Mouse (Mus musculus): Measurements from ENCODE around the gene Elmo1. TPM values are rescaled to one million over a fixed set of nuclear protein-coding genes. Genes with fewer than 3 reads are reported as not detected.

Gene Elmo1
- polyA plus RNA-seq, 1 experiment = 56.1 TPM

GRCm38 (mm10) chr13:20365828-20366593, 275.6 kb downstream of the Elmo1 start:
- H3K27ac ChIP-seq (ENCODE audit: insufficient read depth, low read length) = no peak overlapping the region
- no peak overlapping the region for H3K4me3 ChIP-seq (ENCODE audit: insufficient read depth, low read length)
- TF ChIP-seq POLR2A (IDR thresholded peaks at IDR 0.05; ENCODE audit: extremely low read depth, insufficient read depth, low read length) (no peak), CTCF (IDR thresholded peaks at IDR 0.05; ENCODE audit: extremely low read depth, insufficient read depth, low read length) (no peak)
- no peaks in the 10 kb centered on the region for H3K4me1 ChIP-seq (ENCODE audit: control insufficient read depth, insufficient read depth, low read length)

- Histone ChIP-seq H3K4me1 (ENCODE audit: control insufficient read depth, insufficient read depth, low read length) (peaks cover 3% of the 10 kb centered on the region; the same call in 1 of the 2 replicates), H3K27ac (ENCODE audit: insufficient read depth, low read length) (no peak overlapping the region), H3K4me3 (ENCODE audit: insufficient read depth, low read length) (no peak overlapping the region)
- TF ChIP-seq POLR2A (IDR thresholded peaks at IDR 0.05; ENCODE audit: extremely low read depth, insufficient read depth, low read length) (no peak), CTCF (IDR thresholded peaks at IDR 0.05; ENCODE audit: extremely low read depth, insufficient read depth, low read length) (no peak)
Measured at GRCm38 (mm10) chr13:20370036-20370802, 279.8 kb downstream of the Elmo1 start.

- peaks cover 3% of the 10 kb centered on the region; the same call in 1 of the 2 replicates for H3K4me1 ChIP-seq (ENCODE audit: control insufficient read depth, insufficient read depth, low read length)
- H3K4me3 ChIP-seq (ENCODE audit: insufficient read depth, low read length) = no peak overlapping the region
- no peak for TF ChIP-seq POLR2A (IDR thresholded peaks at IDR 0.05; ENCODE audit: extremely low read depth, insufficient read depth, low read length)
- no peak overlapping the region for H3K27ac ChIP-seq (ENCODE audit: insufficient read depth, low read length)
Measured at GRCm38 (mm10) chr13:20371501-20371900, 281.1 kb downstream of the Elmo1 start.

GRCm38 (mm10) chr13:20372335-20372734, 281.9 kb downstream of the Elmo1 start:
- TF ChIP-seq POLR2A (IDR thresholded peaks at IDR 0.05; ENCODE audit: extremely low read depth, insufficient read depth, low read length) (no peak), CTCF (IDR thresholded peaks at IDR 0.05; ENCODE audit: extremely low read depth, insufficient read depth, low read length) (no peak)
- H3K27ac ChIP-seq (ENCODE audit: insufficient read depth, low read length) = no peak overlapping the region
- peaks cover 3% of the 10 kb centered on the region; the same call in 1 of the 2 replicates for H3K4me1 ChIP-seq (ENCODE audit: control insufficient read depth, insufficient read depth, low read length)
- no peak overlapping the region for H3K4me3 ChIP-seq (ENCODE audit: insufficient read depth, low read length)

- H3K4me3 ChIP-seq (ENCODE audit: insufficient read depth, low read length) = no peak overlapping the region
- TF ChIP-seq CTCF (IDR thresholded peaks at IDR 0.05; ENCODE audit: extremely low read depth, insufficient read depth, low read length) (no peak), POLR2A (IDR thresholded peaks at IDR 0.05; ENCODE audit: extremely low read depth, insufficient read depth, low read length) (no peak)
- no peaks in the 10 kb centered on the region; the same call in 1 of the 2 replicates for H3K4me1 ChIP-seq (ENCODE audit: control insufficient read depth, insufficient read depth, low read length)
- H3K27ac ChIP-seq (ENCODE audit: insufficient read depth, low read length) = no peak overlapping the region
Measured at GRCm38 (mm10) chr13:20378869-20379268, 288.5 kb downstream of the Elmo1 start.

GRCm38 (mm10) chr13:20383875-20384274, 293.5 kb downstream of the Elmo1 start:
- no peak overlapping the region for H3K4me3 ChIP-seq (ENCODE audit: insufficient read depth, low read length)
- no peak overlapping the region for H3K27ac ChIP-seq (ENCODE audit: insufficient read depth, low read length)
- TF ChIP-seq CTCF (IDR thresholded peaks at IDR 0.05; ENCODE audit: extremely low read depth, insufficient read depth, low read length) (no peak), POLR2A (IDR thresholded peaks at IDR 0.05; ENCODE audit: extremely low read depth, insufficient read depth, low read length) (no peak)
- no peaks in the 10 kb centered on the region; the same call in 1 of the 2 replicates for H3K4me1 ChIP-seq (ENCODE audit: control insufficient read depth, insufficient read depth, low read length)

GRCm38 (mm10) chr13:20384846-20385245, 294.4 kb downstream of the Elmo1 start:
- H3K4me3 ChIP-seq (ENCODE audit: insufficient read depth, low read length) = no peak overlapping the region
- no peak for TF ChIP-seq POLR2A (IDR thresholded peaks at IDR 0.05; ENCODE audit: extremely low read depth, insufficient read depth, low read length)
- no peak overlapping the region for H3K27ac ChIP-seq (ENCODE audit: insufficient read depth, low read length)
- no peaks in the 10 kb centered on the region; the same call in 1 of the 2 replicates for H3K4me1 ChIP-seq (ENCODE audit: control insufficient read depth, insufficient read depth, low read length)

GRCm38 (mm10) chr13:20385423-20385822, 295.0 kb downstream of the Elmo1 start:
- TF ChIP-seq CTCF (IDR thresholded peaks at IDR 0.05; ENCODE audit: extremely low read depth, insufficient read depth, low read length) (no peak), POLR2A (IDR thresholded peaks at IDR 0.05; ENCODE audit: extremely low read depth, insufficient read depth, low read length) (no peak)
- Histone ChIP-seq H3K4me3 (ENCODE audit: insufficient read depth, low read length) (no peak overlapping the region), H3K4me1 (ENCODE audit: control insufficient read depth, insufficient read depth, low read length) (no peaks in the 10 kb centered on the region; the same call in 1 of the 2 replicates), H3K27ac (ENCODE audit: insufficient read depth, low read length) (no peak overlapping the region)

- Histone ChIP-seq H3K27ac (ENCODE audit: insufficient read depth, low read length) (no peak overlapping the region; the same call in 1 of the 2 replicates), H3K4me1 (ENCODE audit: control insufficient read depth, insufficient read depth, low read length) (no peaks in the 10 kb centered on the region; the same call in 1 of the 2 replicates), H3K4me3 (ENCODE audit: insufficient read depth, low read length) (no peak overlapping the region)
- TF ChIP-seq CTCF (IDR thresholded peaks at IDR 0.05; ENCODE audit: extremely low read depth, insufficient read depth, low read length) (no peak), POLR2A (IDR thresholded peaks at IDR 0.05; ENCODE audit: extremely low read depth, insufficient read depth, low read length) (no peak)
Measured at GRCm38 (mm10) chr13:20386462-20387141, 296.2 kb downstream of the Elmo1 start.

Measured in cortical plate, adult 2 months (tissue).